Mouse (Mus musculus) left cerebral cortex, postnatal 25 days (tissue): ENCODE results near the gene St14. TPM values are rescaled to one million over a fixed set of nuclear protein-coding genes. Genes with fewer than 3 reads are reported as not detected.
"Not testable (repeated sequence)": the region's sequence is repeated elsewhere in the genome, so short reads cannot be mapped to it uniquely, and the experiment has no call there.

ENCODE experiments used
- DNase-seq, 2 experiments: peaks; one replicate each; pipeline ENCODE4 v3.0.0; 2022; ENCODE audit warnings: low spot score in 2 of 2, mixed read lengths in 1 of 2
- intact Hi-C: fragments of 180-260 bp; cut with DNase I; formaldehyde crosslinking; loops from one replicate; pipeline ENCODE4 v1.15.1; 2025
- total RNA-seq, 2 experiments: library from RNA; stranded (reverse); gene quantifications; 2 replicates each; pipeline ENCODE4 v1.2.3; 2021

The St14 gene
- total RNA-seq: 1 to 10 TPM in 1 of 2 experiments, under 1 TPM in 1; 0.60 to 1.3 TPM

GRCm38 (mm10) chr9:31131205-31131968 is at the start of gene St14:
TSS of gene St14 (minus strand) at chr9:31131853.
- DNase-seq: no peak
- intact Hi-C loops: no loop called here

GRCm38 (mm10) chr9:31177692-31178091 is 46.0 kb upstream of the St14 start:
- no peak for DNase-seq
- intact Hi-C loops: loop anchor here (2.0 to 5.0 kb wide), 2 partner anchors 67 to 105 kb away; partner anchors contain the start of gene Prdm10

GRCm38 (mm10) chr9:31176379-31177130 is 44.9 kb upstream of the St14 start:
- peak; percentile 77 to 89 for DNase-seq
- intact Hi-C loops: loop anchor here (1.0 to 5.0 kb wide), 3 partner anchors 68 to 155 kb away; partner anchors contain the start of gene Prdm10

- intact Hi-C loops: loop anchor here (1.0 to 5.0 kb wide), 3 partner anchors 69 to 155 kb away; partner anchors contain the start of gene Prdm10
- peak; percentile 22 to 77 for DNase-seq
These were observed 44.3 kb upstream of the St14 start for GRCm38 (mm10) chr9:31175978-31176377.

- intact Hi-C loops: loop anchor here (5.0 kb wide), 1 partner anchor 107 kb away; the partner anchor contains the start of gene Prdm10
- DNase-seq: no peak
These were observed 43.7 kb upstream of the St14 start for GRCm38 (mm10) chr9:31175346-31175745.

GRCm38 (mm10) chr9:31168356-31169093 is 36.9 kb upstream of the St14 start:
- no peak for DNase-seq
- intact Hi-C loops: no loop called here

- intact Hi-C loops: no loop called here
- no peak for DNase-seq
These were observed 35.7 kb upstream of the St14 start for GRCm38 (mm10) chr9:31167305-31167704.

GRCm38 (mm10) chr9:31165505-31165904 is 33.9 kb upstream of the St14 start:
- DNase-seq, intact Hi-C loops: not testable (repeated sequence)

GRCm38 (mm10) chr9:31163327-31163726 is 31.7 kb upstream of the St14 start:
- DNase-seq: no peak
- intact Hi-C loops: loop anchor here (5.0 kb wide), 1 partner anchor 119 kb away; the partner anchor contains the start of gene Prdm10

GRCm38 (mm10) chr9:31162911-31163310 is 31.3 kb upstream of the St14 start:
- intact Hi-C loops: loop anchor here (5.0 kb wide), 1 partner anchor 119 kb away; the partner anchor contains the start of gene Prdm10
- no peak for DNase-seq

- intact Hi-C loops: loop anchor here (5.0 kb wide), 1 partner anchor 122 kb away; the partner anchor contains the start of gene Prdm10
- no peak for DNase-seq
These were observed 28.3 kb upstream of the St14 start for GRCm38 (mm10) chr9:31159910-31160309.

GRCm38 (mm10) chr9:31156594-31156993 is 24.9 kb upstream of the St14 start:
- intact Hi-C loops: no loop called here

GRCm38 (mm10) chr9:31151050-31151449 is 19.4 kb upstream of the St14 start:
- intact Hi-C loops: loop anchor here (2.0 kb wide), 1 partner anchor 198 kb away; no protein-coding TSS in a partner anchor
- DNase-seq: peak in 1 of 2 experiments; percentile 27

More at GRCm38 (mm10) chr9:31156594-31156993, 24.9 kb upstream of the St14 start:
- no peak for DNase-seq

GRCm38 (mm10) chr9:31148135-31148534 is 16.5 kb upstream of the St14 start:
- no peak for DNase-seq
- intact Hi-C loops: no loop called here

- DNase-seq: no peak
- intact Hi-C loops: no loop called here
These were observed 13.7 kb upstream of the St14 start for GRCm38 (mm10) chr9:31145272-31145925.

- DNase-seq: no peak
- intact Hi-C loops: no loop called here
These were observed 11.3 kb upstream of the St14 start for GRCm38 (mm10) chr9:31142924-31143323.

- intact Hi-C loops: no loop called here
- DNase-seq: no peak
These were observed 1.5 kb upstream of the St14 start for GRCm38 (mm10) chr9:31133131-31133530.

- DNase-seq: no peak
- intact Hi-C loops: no loop called here
These were observed 1.1 kb downstream of the St14 start for GRCm38 (mm10) chr9:31130357-31131204.
